Mouse (Mus musculus): ENCODE results near the gene Dnttip1. TPM values are rescaled to one million over a fixed set of nuclear protein-coding genes. Genes with fewer than 3 reads are reported as not detected.
A peak's percentile ranks its signal among the peaks of the same experiment; 100 is the strongest.
"Not testable (repeated sequence)": the region's sequence is repeated elsewhere in the genome, so short reads cannot be mapped to it uniquely, and the experiment has no call there.

Gene Dnttip1
- polyA plus RNA-seq, 1 experiment from 2014 or later = 85.1 TPM

- H3K9me3 ChIP-seq = no peaks in the 10 kb centered on the region
- no peak for DNase-seq (ENCODE audit: low spot score)
- H3K36me3 ChIP-seq (replicated peaks) = peaks cover 30% of the 10 kb centered on the region
- peaks cover 13% of the 10 kb centered on the region; the same call in 1 of the 2 replicates for H3K27me3 ChIP-seq (replicated peaks; ENCODE audit: low read depth, poor library complexity, severe bottlenecking)
- H3K4me1 ChIP-seq = peaks cover 36% of the 10 kb centered on the region
- no peak overlapping the region for H3K27ac ChIP-seq (replicated peaks)
- WGBS = 85% methylated on average over 3 of the region's 3 CpGs
- H3K4me3 ChIP-seq = peak overlapping the region; percentile 23; the same call in 1 of the 2 replicates
Measured at GRCm38 (mm10) chr2:164787032-164787431, 41.2 kb downstream of the Dnttip1 start.

- Histone ChIP-seq H3K4me3 (no peak overlapping the region), H3K36me3 (replicated peaks) (peaks cover 38% of the 10 kb centered on the region), H3K27ac (replicated peaks) (no peak overlapping the region), H3K9me3 (no peaks in the 10 kb centered on the region), H3K4me1 (peaks cover 36% of the 10 kb centered on the region), H3K27me3 (replicated peaks; ENCODE audit: low read depth, poor library complexity, severe bottlenecking) (peaks cover 13% of the 10 kb centered on the region; the same call in 1 of the 2 replicates)
- no peak for DNase-seq (ENCODE audit: low spot score)
- 79% methylated on average over 10 of the region's 10 CpGs for WGBS
Measured at GRCm38 (mm10) chr2:164787779-164788178, 42.0 kb downstream of the Dnttip1 start.

- no peaks in the 10 kb centered on the region for H3K9me3 ChIP-seq
- H3K4me1 ChIP-seq = peaks cover 36% of the 10 kb centered on the region
- 74% methylated on average over 4 of the region's 4 CpGs for WGBS
Measured at GRCm38 (mm10) chr2:164788411-164788810, 42.6 kb downstream of the Dnttip1 start.

GRCm38 (mm10) chr2:164790451-164790850 lies 44.7 kb downstream of the Dnttip1 start:
- Histone ChIP-seq H3K27ac (replicated peaks) (no peak overlapping the region), H3K27me3 (replicated peaks; ENCODE audit: low read depth, poor library complexity, severe bottlenecking) (peaks cover 9% of the 10 kb centered on the region; the same call in 1 of the 2 replicates), H3K9me3 (no peaks in the 10 kb centered on the region), H3K4me1 (peaks cover 28% of the 10 kb centered on the region), H3K36me3 (replicated peaks) (peaks cover 57% of the 10 kb centered on the region), H3K4me3 (no peak overlapping the region)
- WGBS = 81% methylated on average over 4 of the region's 4 CpGs
- no peak for DNase-seq (ENCODE audit: low spot score)

More at GRCm38 (mm10) chr2:164788411-164788810, 42.6 kb downstream of the Dnttip1 start:
- DNase-seq (ENCODE audit: low spot score) = no peak
- H3K27me3 ChIP-seq (replicated peaks; ENCODE audit: low read depth, poor library complexity, severe bottlenecking) = peaks cover 13% of the 10 kb centered on the region; the same call in 1 of the 2 replicates
- H3K4me3 ChIP-seq = no peak overlapping the region
- peaks cover 44% of the 10 kb centered on the region for H3K36me3 ChIP-seq (replicated peaks)
- 0 out of 2 replicates have a peak overlapping the region, but pooled peaks have one; percentile 30 for H3K27ac ChIP-seq (replicated peaks)

- no peak for DNase-seq (ENCODE audit: low spot score)
- H3K36me3 ChIP-seq (replicated peaks) = peaks cover 71% of the 10 kb centered on the region
- 95% methylated on average over 18 of the region's 18 CpGs for WGBS
- H3K27ac ChIP-seq (replicated peaks) = no peak overlapping the region
- peaks cover 14% of the 10 kb centered on the region for H3K4me1 ChIP-seq
- H3K27me3 ChIP-seq (replicated peaks; ENCODE audit: low read depth, poor library complexity, severe bottlenecking) = peaks cover 4% of the 10 kb centered on the region; the same call in 1 of the 2 replicates
- no peak overlapping the region; the same call in 1 of the 2 replicates for H3K4me3 ChIP-seq
- H3K9me3 ChIP-seq = no peaks in the 10 kb centered on the region
Measured at GRCm38 (mm10) chr2:164791841-164792261, 46.1 kb downstream of the Dnttip1 start.

GRCm38 (mm10) chr2:164792400-164793190 lies 46.8 kb downstream of the Dnttip1 start:
- H3K36me3 ChIP-seq (replicated peaks) = peaks cover 77% of the 10 kb centered on the region
- WGBS = 93% methylated on average over 12 of the region's 12 CpGs
- no peak overlapping the region for H3K27ac ChIP-seq (replicated peaks)
- H3K4me1 ChIP-seq = peaks cover 10% of the 10 kb centered on the region
- no peak for DNase-seq (ENCODE audit: low spot score)
- no peak overlapping the region for H3K4me3 ChIP-seq
- no peaks in the 10 kb centered on the region for H3K9me3 ChIP-seq
- H3K27me3 ChIP-seq (replicated peaks; ENCODE audit: low read depth, poor library complexity, severe bottlenecking) = no peaks in the 10 kb centered on the region

- no peak overlapping the region for H3K4me3 ChIP-seq
- 78% methylated on average over 3 of the region's 3 CpGs for WGBS
- peaks cover 83% of the 10 kb centered on the region for H3K36me3 ChIP-seq (replicated peaks)
- H3K4me1 ChIP-seq = peaks cover 9% of the 10 kb centered on the region
- H3K27me3 ChIP-seq (replicated peaks; ENCODE audit: low read depth, poor library complexity, severe bottlenecking) = no peaks in the 10 kb centered on the region
- peak; percentile 71 for DNase-seq (ENCODE audit: low spot score)
- H3K27ac ChIP-seq (replicated peaks) = no peak overlapping the region
- no peaks in the 10 kb centered on the region for H3K9me3 ChIP-seq
Measured at GRCm38 (mm10) chr2:164793236-164793635, 47.5 kb downstream of the Dnttip1 start.

- H3K27ac ChIP-seq (replicated peaks) = no peak overlapping the region
- H3K9me3 ChIP-seq = no peaks in the 10 kb centered on the region
- H3K4me3 ChIP-seq = no peak overlapping the region
- WGBS = 91% methylated on average over 2 of the region's 2 CpGs
- H3K27me3 ChIP-seq (replicated peaks; ENCODE audit: low read depth, poor library complexity, severe bottlenecking) = no peaks in the 10 kb centered on the region
- H3K36me3 ChIP-seq (replicated peaks) = peaks cover 83% of the 10 kb centered on the region
- peaks cover 3% of the 10 kb centered on the region for H3K4me1 ChIP-seq
- no peak for DNase-seq (ENCODE audit: low spot score)
Measured at GRCm38 (mm10) chr2:164793772-164794171, 48.0 kb downstream of the Dnttip1 start.

GRCm38 (mm10) chr2:164794293-164794692 lies 48.5 kb downstream of the Dnttip1 start:
- DNase-seq (ENCODE audit: low spot score) = peak; percentile 81
- WGBS = 33% methylated on average over 5 of the region's 5 CpGs
- Histone ChIP-seq H3K27ac (replicated peaks) (no peak overlapping the region), H3K4me3 (no peak overlapping the region), H3K4me1 (no peaks in the 10 kb centered on the region), H3K9me3 (no peaks in the 10 kb centered on the region), H3K27me3 (replicated peaks; ENCODE audit: low read depth, poor library complexity, severe bottlenecking) (no peaks in the 10 kb centered on the region), H3K36me3 (replicated peaks) (peaks cover 84% of the 10 kb centered on the region)

GRCm38 (mm10) chr2:164795868-164796267 lies 50.1 kb downstream of the Dnttip1 start:
- Histone ChIP-seq H3K27ac (replicated peaks) (no peak overlapping the region), H3K4me3 (no peak overlapping the region), H3K9me3 (no peaks in the 10 kb centered on the region), H3K4me1 (no peaks in the 10 kb centered on the region), H3K27me3 (replicated peaks; ENCODE audit: low read depth, poor library complexity, severe bottlenecking) (no peaks in the 10 kb centered on the region), H3K36me3 (replicated peaks) (peaks cover 90% of the 10 kb centered on the region)
- no peak for DNase-seq (ENCODE audit: low spot score)
- 89% methylated on average over 4 of the region's 4 CpGs for WGBS

- 85% methylated on average over 6 of the region's 6 CpGs for WGBS
- H3K9me3 ChIP-seq; DNase-seq (ENCODE audit: low spot score); H3K27ac ChIP-seq (replicated peaks); H3K27me3 ChIP-seq (replicated peaks; ENCODE audit: low read depth, poor library complexity, severe bottlenecking); H3K4me3 ChIP-seq; H3K4me1 ChIP-seq: not testable (repeated sequence)
- H3K36me3 ChIP-seq (replicated peaks) = peaks cover 84% of the 10 kb centered on the region
Measured at GRCm38 (mm10) chr2:164798554-164798953, 52.8 kb downstream of the Dnttip1 start.

GRCm38 (mm10) chr2:164800252-164801004 lies 54.6 kb downstream of the Dnttip1 start:
- peaks cover 73% of the 10 kb centered on the region for H3K36me3 ChIP-seq (replicated peaks)

More at GRCm38 (mm10) chr2:164800252-164801004, 54.6 kb downstream of the Dnttip1 start:
- H3K27me3 ChIP-seq (replicated peaks; ENCODE audit: low read depth, poor library complexity, severe bottlenecking) = no peaks in the 10 kb centered on the region
- WGBS = 90% methylated on average over 13 of the region's 13 CpGs
- no peak overlapping the region for H3K4me3 ChIP-seq
- H3K4me1 ChIP-seq = peaks cover 13% of the 10 kb centered on the region
- DNase-seq (ENCODE audit: low spot score) = no peak
- no peaks in the 10 kb centered on the region for H3K9me3 ChIP-seq
- no peak overlapping the region for H3K27ac ChIP-seq (replicated peaks)
